Mouse (Mus musculus) embryonic fibroblast, embryonic 13.5 days (primary cell): ENCODE measurements around the gene Veph1.

Experiments used
- CTCF ChIP-seq: IDR thresholded peaks from 2 replicates; pipeline ENCODE4 v1.5.1; 2011; ENCODE audit warnings: mild to moderate bottlenecking, control low read depth, low read length, moderate library complexity, borderline replicate concordance; ENCODE audit not compliant: insufficient read depth
- POLR2A ChIP-seq: IDR thresholded peaks from 2 replicates; pipeline ENCODE4 v1.6.1; 2011; ENCODE audit warnings: low read depth, mild to moderate bottlenecking, control low read depth, low read length, moderate library complexity

- TF ChIP-seq POLR2A (no peak), CTCF (no peak)
These were observed 83.1 kb downstream of the Veph1 start for GRCm38 (mm10) chr3:66213524-66213923.
